Mouse (Mus musculus): ENCODE results near the gene Msrb2.

DNA sequence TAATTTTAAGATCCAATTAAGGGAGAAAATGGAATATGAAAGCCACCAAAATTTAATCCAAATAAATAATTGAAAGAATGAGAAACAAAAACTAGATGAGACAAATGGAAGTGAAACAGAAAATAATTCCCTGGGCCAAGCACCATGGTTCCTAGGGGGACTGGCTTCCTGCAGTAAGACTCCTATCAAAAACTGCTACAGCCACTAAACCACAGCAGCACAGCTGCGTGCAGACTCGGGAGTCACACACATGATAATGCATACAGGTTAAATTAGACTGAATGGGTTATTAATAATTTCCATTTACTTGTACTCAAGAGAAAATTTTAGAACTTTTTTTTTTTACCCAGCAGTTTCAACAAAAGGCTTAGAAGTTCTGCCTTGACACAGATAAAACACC, 18.1 kb upstream of the Msrb2 start:
- TF ChIP-seq EP300 (IDR thresholded peaks at IDR 0.05; ENCODE audit: low read depth) (no peak), CTCF (IDR thresholded peaks at IDR 0.05; ENCODE audit: low read depth) (no peak)

Data from liver, postnatal 0 days (tissue).